Mouse (Mus musculus) stomach, postnatal 0 days (tissue): Measurements from ENCODE around the gene Uba52. TPM values are rescaled to one million over a fixed set of nuclear protein-coding genes. Genes with fewer than 3 reads are reported as not detected.
A peak's percentile ranks its signal among the peaks of the same experiment; 100 is the strongest.

Source experiments
- ATAC-seq: fragments of 200-750 bp; cut with Nextera tagmentation; 2 replicates; pipeline ENCODE4 v1.8.0; 2017; ENCODE audit not compliant: low FRiP score, low TSS enrichment
- DNase-seq: peaks from one replicate; pipeline ENCODE4 v3.0.0-alpha.2; 2016; ENCODE audit warnings: low spot score
- H3K27ac ChIP-seq: fragments of 300-500 bp; sonication (generic); replicated peaks from 2 replicates; pipeline ENCODE4 v1.5.1; 2014; ENCODE audit warnings: mild to moderate bottlenecking, control low read depth
- H3K27me3 ChIP-seq: fragments of 300-500 bp; sonication (generic); 2 replicates; pipeline ENCODE4 v1.6.1; 2014; ENCODE audit warnings: low read length; ENCODE audit not compliant: control insufficient read depth, insufficient read depth
- H3K36me3 ChIP-seq: fragments of 300-500 bp; sonication (generic); 2 replicates; pipeline ENCODE4 v1.6.1; 2014; ENCODE audit warnings: low read length, mixed read lengths; ENCODE audit not compliant: control insufficient read depth, insufficient read depth
- H3K4me1 ChIP-seq: fragments of 300-500 bp; sonication (generic); replicated peaks from 2 replicates; pipeline ENCODE4 v1.6.1; 2014; ENCODE audit warnings: antibody characterized with exemption; ENCODE audit not compliant: control insufficient read depth, insufficient read depth
- H3K4me2 ChIP-seq: fragments of 300-500 bp; sonication (generic); replicated peaks from 2 replicates; pipeline ENCODE4 v1.6.1; 2014; ENCODE audit warnings: low read depth, mild to moderate bottlenecking, control low read depth, moderate library complexity
- H3K4me3 ChIP-seq: fragments of 300-500 bp; sonication (generic); 2 replicates; pipeline ENCODE4 v1.5.1; 2014; ENCODE audit warnings: low read depth, low read length, control low read depth
- H3K9ac ChIP-seq: fragments of 300-500 bp; sonication (generic); 2 replicates; pipeline ENCODE4 v1.6.1; 2014; ENCODE audit warnings: mild to moderate bottlenecking, low read length, control low read depth, mixed read lengths
- H3K9me3 ChIP-seq: fragments of 300-500 bp; sonication (generic); 2 replicates; pipeline ENCODE4 v1.6.1; 2016; ENCODE audit warnings: low read length; ENCODE audit not compliant: control insufficient read depth
- CTCF ChIP-seq: IDR thresholded peaks from 2 replicates; pipeline ENCODE4 v1.5.1; 2016; ENCODE audit warnings: antibody characterized with exemption, low read depth, mild to moderate bottlenecking, moderate library complexity
- EP300 ChIP-seq: optimal IDR thresholded peaks from 2 replicates; pipeline ENCODE3; 2016; ENCODE audit warnings: antibody characterized with exemption
- WGBS: fragments of 180-500 bp; shearing (Covaris S2); extraction: QIAGEN DNeasy Blood & Tissue Kit; methylation state at CpG from one replicate; pipeline ENCODE4 v1.1.7; 2014; 5-methylcytosine and 5-hydroxymethylcytosine counted together
- polyA plus RNA-seq: library from polyadenylated mRNA; unstranded; fragments of >200 nt; fragmentation: Nextera tagmentation; extraction: Ambion mirVana; gene quantifications from 2 replicates; pipeline ENCODE4 v1.2.1, GENCODE M21; 2015

Gene Uba52
- polyA plus RNA-seq, 1 experiment from 2014 or later, result 966 TPM

DNA sequence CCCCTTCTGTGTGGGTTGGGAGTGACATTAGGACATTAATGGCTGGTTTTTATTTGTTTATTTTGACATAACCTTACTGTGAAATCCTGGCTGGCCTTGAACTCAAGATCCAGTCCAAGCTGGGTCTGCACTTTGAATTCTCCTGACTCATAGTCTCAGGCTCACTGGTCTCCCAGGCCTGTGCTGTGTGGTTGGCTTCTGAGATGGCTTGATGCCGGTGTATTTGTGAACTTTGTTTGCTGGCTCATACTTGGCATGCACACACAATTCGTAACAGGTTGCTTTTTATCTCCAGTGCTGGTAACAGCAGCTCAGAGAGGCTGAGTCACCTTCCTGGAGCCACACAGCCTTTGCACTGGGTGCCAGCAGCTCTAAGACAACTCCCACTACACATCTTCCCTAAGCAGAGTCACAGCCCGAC lies 19.1 kb upstream of the Uba52 start:
- 0 out of 2 replicates have a peak overlapping the region, but pooled peaks have one; percentile 9 for H3K27ac ChIP-seq
- WGBS, result 80% methylated on average over 3 of the region's 3 CpGs

DNA sequence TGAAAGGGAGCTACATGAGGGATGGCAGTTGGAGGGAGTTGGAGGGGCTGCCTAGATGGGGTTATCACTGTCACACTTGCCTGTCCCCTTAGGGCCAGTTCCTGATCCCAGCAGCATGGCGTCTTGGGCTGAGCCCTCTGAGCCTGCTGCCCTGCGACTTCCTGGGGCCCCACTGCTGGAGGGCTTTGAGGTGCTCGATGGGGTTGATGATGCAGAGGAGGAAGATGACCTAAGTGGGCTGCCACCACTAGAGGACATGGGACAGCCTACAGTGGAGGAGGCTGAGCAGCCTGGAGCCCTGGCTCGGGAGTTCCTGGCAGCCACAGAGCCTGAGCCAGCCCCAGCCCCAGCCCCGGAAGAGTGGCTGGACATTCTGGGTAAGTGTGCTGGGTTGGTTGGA lies 18.7 kb upstream of the Uba52 start:
- TF ChIP-seq EP300 (no peak), CTCF (no peak)
- H3K27me3 ChIP-seq, result no peaks in the 10 kb centered on the region
- H3K9ac ChIP-seq, result no peak overlapping the region
- 0 out of 2 replicates have a peak overlapping the region, but pooled peaks have one; percentile 9 for H3K27ac ChIP-seq
- H3K9me3 ChIP-seq, result no peaks in the 10 kb centered on the region
- peaks cover 19% of the 10 kb centered on the region for H3K36me3 ChIP-seq
- H3K4me1 ChIP-seq, result peaks cover 5% of the 10 kb centered on the region
- DNase-seq, result no peak
- H3K4me2 ChIP-seq, result no peak overlapping the region
- H3K4me3 ChIP-seq, result no peak overlapping the region
- 73% methylated on average over 5 of the region's 5 CpGs for WGBS
- no peak for ATAC-seq

More for the DNA sequence above, 19.1 kb upstream of the Uba52 start:
- peaks cover 5% of the 10 kb centered on the region for H3K4me1 ChIP-seq
- DNase-seq (no peak), ATAC-seq (peak; percentile 31)
- H3K9me3 ChIP-seq, result no peaks in the 10 kb centered on the region
- no peak overlapping the region for H3K9ac ChIP-seq
- H3K4me3 ChIP-seq, result no peak overlapping the region
- no peak for TF ChIP-seq EP300
- no peak for TF ChIP-seq CTCF
- no peaks in the 10 kb centered on the region for H3K27me3 ChIP-seq
- no peak overlapping the region for H3K4me2 ChIP-seq
- H3K36me3 ChIP-seq, result peaks cover 21% of the 10 kb centered on the region

DNA sequence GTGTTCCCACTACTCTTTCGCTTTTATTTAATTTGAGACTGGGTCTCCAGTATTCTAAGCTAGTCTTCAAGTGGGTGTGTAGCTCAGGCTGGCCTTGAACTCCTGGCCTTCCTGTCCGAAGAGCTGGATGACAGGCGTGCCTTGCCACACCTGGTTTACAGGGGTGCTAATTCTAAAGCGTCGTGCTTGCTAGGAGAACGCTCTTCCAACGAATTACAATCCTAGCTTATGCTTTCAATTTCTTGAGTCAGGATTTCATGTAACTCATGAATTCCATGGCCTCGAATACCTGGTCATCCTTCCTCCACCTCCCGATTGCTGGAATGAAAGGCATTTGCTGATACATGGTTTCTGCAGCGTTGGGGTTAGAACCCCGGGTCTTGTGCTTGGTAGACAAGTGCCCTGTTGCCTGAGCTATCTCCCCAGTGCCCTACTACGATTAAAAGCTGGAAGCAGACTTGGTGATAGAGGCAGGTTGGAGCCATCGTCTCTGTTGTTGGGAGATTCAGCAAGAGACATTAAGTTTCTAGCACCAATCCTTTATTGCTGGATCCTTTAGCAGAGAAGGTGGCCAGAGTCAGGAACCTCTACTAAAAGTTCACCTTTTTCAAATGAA lies 17.7 kb upstream of the Uba52 start:
- Histone ChIP-seq H3K4me3 (peak overlapping the region; percentile 86), H3K9me3 (no peaks in the 10 kb centered on the region), H3K27ac (peak overlapping the region; percentile 92), H3K9ac (peak overlapping the region; percentile 91), H3K4me1 (peaks cover 5% of the 10 kb centered on the region), H3K36me3 (peaks cover 15% of the 10 kb centered on the region), H3K4me2 (peak overlapping the region; percentile 76), H3K27me3 (no peaks in the 10 kb centered on the region)
- DNase-seq (no peak), ATAC-seq (no peak)
- TF ChIP-seq EP300 (no peak), CTCF (no peak)
- WGBS, result 23% methylated on average over 13 of the region's 13 CpGs

DNA sequence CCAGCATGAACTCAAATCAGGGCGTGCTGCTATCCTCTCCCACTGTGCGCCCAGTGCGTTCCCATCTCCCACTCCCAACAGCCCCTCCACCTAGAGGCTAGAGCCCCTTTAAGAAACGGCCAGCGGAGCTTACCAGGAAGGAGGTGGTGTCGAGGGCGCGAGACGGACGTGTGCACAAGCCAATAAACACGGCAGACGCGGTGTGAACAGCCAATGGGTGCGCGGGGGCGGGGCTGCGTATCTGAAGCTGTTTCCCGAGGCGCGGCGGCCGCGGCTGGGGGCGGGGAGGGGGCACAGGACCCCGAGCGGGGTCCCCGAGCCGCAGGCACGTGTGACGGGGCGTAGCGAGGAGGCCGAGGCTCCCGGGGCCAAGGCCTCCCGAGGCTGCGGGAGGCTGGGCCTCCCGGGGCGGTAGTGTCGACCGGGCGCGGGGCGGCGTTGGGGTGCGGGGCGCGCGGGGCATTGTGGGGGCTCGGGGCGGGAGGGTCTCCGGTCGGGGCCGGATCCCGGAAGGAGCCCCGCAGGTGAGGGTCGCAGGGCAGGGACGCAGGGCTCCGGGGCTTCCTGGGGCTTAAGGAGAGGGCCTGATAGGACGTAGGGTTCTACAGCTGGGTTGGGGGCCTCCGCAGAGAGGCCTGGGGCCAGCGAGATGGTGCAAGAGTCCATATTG lies 17.0 kb upstream of the Uba52 start, which contains the start of the genes Fkbp8 and Kxd1:
Gene Fkbp8 (plus strand): TSS at position 213 of the 670 bp plus-strand sequence.
Gene Kxd1 (minus strand): TSS at position 445 of the 670 bp plus-strand sequence.
- Histone ChIP-seq H3K4me1 (peaks cover 5% of the 10 kb centered on the region), H3K27me3 (no peaks in the 10 kb centered on the region), H3K4me3 (peak within 1 kb of the TSS; percentile 86), H3K4me2 (peak within 1 kb of the TSS; percentile 76), H3K27ac (peak within 1 kb of the TSS; percentile 92), H3K36me3 (peaks cover 12% of the 10 kb centered on the region), H3K9ac (peak within 1 kb of the TSS; percentile 91), H3K9me3 (no peaks in the 10 kb centered on the region)
- WGBS, result under 1% methylated on average over 35 of the region's 61 CpGs
- TF ChIP-seq EP300 (no peak), CTCF (peak; percentile 39)
- ATAC-seq (peak; percentile 83), DNase-seq (peak; percentile 96)

DNA sequence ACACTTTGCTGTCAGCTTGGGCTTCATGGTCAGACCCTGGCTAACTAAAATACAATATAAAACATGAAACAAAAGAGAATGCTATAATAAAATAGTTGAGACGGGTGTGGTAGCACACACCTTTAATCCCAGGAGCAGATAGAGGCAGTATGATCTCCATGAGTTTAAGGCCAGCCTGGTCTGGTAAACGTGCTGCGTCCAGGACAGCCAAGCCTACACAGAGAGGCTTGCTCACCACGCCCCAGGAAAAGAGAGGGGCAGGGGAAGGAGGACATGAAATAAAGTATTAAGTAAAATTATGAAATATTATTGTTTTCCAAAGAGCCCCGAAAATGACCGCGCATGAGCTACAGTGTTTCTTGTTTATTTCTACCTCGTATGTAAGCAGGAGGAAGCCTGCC lies 16.5 kb upstream of the Uba52 start:
- Histone ChIP-seq H3K36me3 (peaks cover 9% of the 10 kb centered on the region), H3K9ac (peak overlapping the region; percentile 91), H3K27me3 (no peaks in the 10 kb centered on the region), H3K4me3 (peak overlapping the region; percentile 86), H3K9me3 (no peaks in the 10 kb centered on the region), H3K4me1 (peaks cover 5% of the 10 kb centered on the region), H3K27ac (peak overlapping the region; percentile 92), H3K4me2 (peak overlapping the region; percentile 76)
- ATAC-seq (0 out of 2 replicates have a peak, but pooled peaks have one; percentile 24), DNase-seq (no peak)
- under 1% methylated on average over 8 of the region's 8 CpGs for WGBS
- TF ChIP-seq CTCF (no peak), EP300 (no peak)
